Mouse (Mus musculus): ENCODE data around the gene Pcnp. TPM values are rescaled to one million over a fixed set of nuclear protein-coding genes. Genes with fewer than 3 reads are reported as not detected.

Gene Pcnp
- polyA plus RNA-seq, 1 experiment = 6.3 TPM

DNA sequence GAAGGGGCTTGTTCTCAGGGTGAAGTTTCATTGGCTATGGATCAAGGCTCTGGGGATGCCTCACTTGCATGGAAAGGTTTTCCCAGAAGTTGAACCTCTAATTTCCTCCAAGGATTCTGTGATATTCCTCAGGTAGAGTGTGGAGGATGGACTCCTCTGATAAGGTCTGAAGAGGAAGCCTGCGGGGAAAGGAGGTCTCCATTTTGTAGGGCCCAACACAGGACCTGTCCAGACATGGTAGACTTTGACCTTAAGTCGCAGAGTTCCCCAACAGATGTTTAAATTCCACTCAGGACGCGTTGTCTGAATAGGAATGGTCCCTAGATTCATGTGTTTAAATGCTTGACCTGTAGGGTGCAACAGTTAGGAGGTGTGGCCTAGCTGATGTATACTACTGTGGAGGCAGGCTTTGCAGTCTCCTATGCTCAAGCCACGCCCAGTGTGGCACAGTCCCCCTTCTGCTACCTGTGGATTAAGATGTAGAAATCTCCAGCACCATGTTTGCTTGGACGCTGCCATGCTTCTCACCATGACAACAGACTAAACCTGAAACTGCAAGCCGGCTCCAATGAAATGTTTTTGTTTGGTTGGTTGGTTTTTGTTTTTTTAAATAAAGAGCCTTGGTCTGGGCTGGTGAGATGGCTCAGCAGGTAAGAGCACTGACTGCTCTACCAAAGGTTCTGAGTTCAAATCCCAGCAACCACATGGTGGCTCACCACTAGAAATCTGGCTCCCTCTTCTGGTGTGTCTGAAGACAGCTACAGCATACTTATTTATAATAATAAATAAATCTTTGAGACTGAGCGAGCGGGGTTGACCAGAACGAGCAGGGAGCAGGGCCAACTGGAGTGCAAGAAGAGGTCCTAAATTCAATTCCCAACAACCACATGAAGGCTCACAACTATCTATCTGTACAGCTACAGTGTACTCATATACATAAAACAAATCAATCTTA lies 16.5 kb downstream of the Pcnp start:
- TF ChIP-seq GATA1 (IDR thresholded peaks at IDR 0.05; ENCODE audit: low read length) = no peak
- TF ChIP-seq TAL1 (IDR thresholded peaks at IDR 0.05; ENCODE audit: low read length) = no peak
- H3K36me3 ChIP-seq (ENCODE audit: control insufficient read depth) = peaks cover 78% of the 10 kb centered on the region
- peaks cover 9% of the 10 kb centered on the region for H3K9me3 ChIP-seq (ENCODE audit: control insufficient read depth, low read length)
- no peak overlapping the region for H3K4me3 ChIP-seq (replicated peaks)
- H3K27me3 ChIP-seq (ENCODE audit: control insufficient read depth) = no peaks in the 10 kb centered on the region
- H3K4me1 ChIP-seq (ENCODE audit: control insufficient read depth) = no peaks in the 10 kb centered on the region

DNA sequence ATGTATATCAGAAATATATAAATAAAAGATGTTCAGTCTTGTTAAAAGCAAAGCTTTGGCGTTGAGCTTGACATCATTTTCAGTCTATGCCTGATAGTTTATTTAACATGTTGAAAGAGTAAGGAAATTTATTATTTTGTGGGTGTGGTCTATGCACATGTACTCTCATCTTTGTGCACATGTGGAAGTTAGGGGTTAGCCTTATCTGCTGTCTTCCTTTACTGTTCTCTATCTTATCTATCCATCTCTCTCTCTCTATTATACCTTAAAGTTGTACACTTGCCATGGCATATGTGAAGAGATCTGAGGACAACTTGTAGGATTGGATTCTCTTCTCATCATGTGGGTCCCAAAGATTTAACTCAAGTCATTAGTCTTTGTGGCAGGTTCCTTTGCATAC lies 20.7 kb downstream of the Pcnp start:
- H3K4me1 ChIP-seq (ENCODE audit: control insufficient read depth) = no peaks in the 10 kb centered on the region
- TF ChIP-seq GATA1 (IDR thresholded peaks at IDR 0.05; ENCODE audit: low read length) = no peak
- no peak overlapping the region for H3K4me3 ChIP-seq (replicated peaks)
- no peaks in the 10 kb centered on the region for H3K27me3 ChIP-seq (ENCODE audit: control insufficient read depth)
- peaks cover 3% of the 10 kb centered on the region for H3K9me3 ChIP-seq (ENCODE audit: control insufficient read depth, low read length)
- peaks cover 89% of the 10 kb centered on the region for H3K36me3 ChIP-seq (ENCODE audit: control insufficient read depth)

- H3K4me3 ChIP-seq (replicated peaks) = no peak overlapping the region
- no peaks in the 10 kb centered on the region for H3K27me3 ChIP-seq (ENCODE audit: control insufficient read depth)
- H3K36me3 ChIP-seq (ENCODE audit: control insufficient read depth) = peaks cover 90% of the 10 kb centered on the region
- no peaks in the 10 kb centered on the region for H3K9me3 ChIP-seq (ENCODE audit: control insufficient read depth, low read length)
- TF ChIP-seq TAL1 (IDR thresholded peaks at IDR 0.05; ENCODE audit: low read length) (no peak), GATA1 (IDR thresholded peaks at IDR 0.05; ENCODE audit: low read length) (no peak)
- no peaks in the 10 kb centered on the region for H3K4me1 ChIP-seq (ENCODE audit: control insufficient read depth)
Measured at GRCm38 (mm10) chr16:56006798-56007197, 22.7 kb downstream of the Pcnp start.

- TF ChIP-seq GATA1 (IDR thresholded peaks at IDR 0.05; ENCODE audit: low read length) (no peak), TAL1 (IDR thresholded peaks at IDR 0.05; ENCODE audit: low read length) (no peak)
- Histone ChIP-seq H3K36me3 (ENCODE audit: control insufficient read depth) (peaks cover 87% of the 10 kb centered on the region), H3K27me3 (ENCODE audit: control insufficient read depth) (no peaks in the 10 kb centered on the region), H3K4me1 (ENCODE audit: control insufficient read depth) (no peaks in the 10 kb centered on the region), H3K9me3 (ENCODE audit: control insufficient read depth, low read length) (no peaks in the 10 kb centered on the region), H3K4me3 (replicated peaks) (no peak overlapping the region)
Measured at GRCm38 (mm10) chr16:55994235-55994634, 35.3 kb downstream of the Pcnp start.

DNA sequence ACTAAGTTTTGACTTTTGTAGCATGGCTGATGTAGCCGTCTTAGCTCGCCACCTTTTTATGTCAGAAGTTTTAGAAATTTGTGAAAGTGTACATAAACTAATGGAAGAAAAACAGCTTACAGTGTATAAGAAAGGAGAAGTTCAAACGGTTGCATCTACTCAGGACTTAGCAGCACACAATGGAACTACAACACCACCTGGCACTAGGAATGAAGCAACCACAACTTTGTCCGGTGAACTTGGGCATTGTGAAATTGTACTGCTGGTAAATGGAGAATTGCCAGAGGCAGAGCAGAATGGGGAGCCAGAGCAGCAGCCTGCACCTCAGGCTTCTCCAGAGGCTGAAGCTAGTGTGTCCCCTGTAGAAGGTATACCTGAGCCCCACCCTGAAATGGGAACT lies 39.2 kb downstream of the Pcnp start:
- no peaks in the 10 kb centered on the region for H3K27me3 ChIP-seq (ENCODE audit: control insufficient read depth)
- TF ChIP-seq TAL1 (IDR thresholded peaks at IDR 0.05; ENCODE audit: low read length) (no peak), GATA1 (IDR thresholded peaks at IDR 0.05; ENCODE audit: low read length) (no peak)
- H3K9me3 ChIP-seq (ENCODE audit: control insufficient read depth, low read length) = no peaks in the 10 kb centered on the region
- no peaks in the 10 kb centered on the region for H3K4me1 ChIP-seq (ENCODE audit: control insufficient read depth)
- peaks cover 85% of the 10 kb centered on the region for H3K36me3 ChIP-seq (ENCODE audit: control insufficient read depth)
- no peak overlapping the region for H3K4me3 ChIP-seq (replicated peaks)

DNA sequence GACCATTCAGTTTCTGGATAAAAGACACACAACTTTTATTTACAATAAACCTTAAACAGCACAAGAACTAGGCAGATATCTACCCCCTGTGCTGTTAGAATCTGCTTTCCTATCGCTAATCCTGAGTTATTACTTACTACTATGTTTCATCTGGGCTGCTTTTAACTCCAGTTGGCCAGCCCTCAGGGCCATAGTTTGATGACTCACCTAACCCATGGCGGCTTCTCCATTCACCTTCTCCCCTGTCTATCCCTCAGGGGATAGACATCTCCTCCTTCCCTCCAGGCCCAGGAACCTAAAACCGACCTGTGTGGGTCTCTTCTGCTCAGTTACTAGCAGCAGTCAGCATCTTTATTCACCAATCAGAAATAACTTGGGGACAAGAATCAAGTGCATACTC lies 43.5 kb downstream of the Pcnp start:
- no peak overlapping the region for H3K4me3 ChIP-seq (replicated peaks)
- H3K27me3 ChIP-seq (ENCODE audit: control insufficient read depth) = no peaks in the 10 kb centered on the region
- H3K9me3 ChIP-seq (ENCODE audit: control insufficient read depth, low read length) = no peaks in the 10 kb centered on the region
- no peak for TF ChIP-seq TAL1 (IDR thresholded peaks at IDR 0.05; ENCODE audit: low read length)
- TF ChIP-seq GATA1 (IDR thresholded peaks at IDR 0.05; ENCODE audit: low read length) = no peak
- H3K4me1 ChIP-seq (ENCODE audit: control insufficient read depth) = no peaks in the 10 kb centered on the region
- peaks cover 90% of the 10 kb centered on the region for H3K36me3 ChIP-seq (ENCODE audit: control insufficient read depth)

DNA sequence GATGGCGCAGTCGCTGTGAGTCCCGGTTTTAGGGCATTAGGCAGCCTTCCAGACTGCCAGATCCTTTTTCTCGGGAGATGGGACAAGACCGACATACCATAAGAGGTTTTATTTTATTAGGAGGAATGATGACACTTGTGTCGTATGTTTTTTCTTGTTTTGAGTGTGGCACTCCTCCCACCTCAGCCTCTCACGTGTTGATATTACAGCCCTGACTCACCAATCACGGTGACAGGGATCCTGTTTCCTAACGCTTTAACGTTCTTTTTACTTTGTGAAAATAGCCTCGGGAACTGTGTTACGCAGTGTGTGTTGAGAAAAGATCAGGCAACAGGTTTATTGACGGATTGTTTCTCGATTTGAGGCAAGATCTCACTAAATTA lies 54.6 kb downstream of the Pcnp start:
- Histone ChIP-seq H3K4me1 (ENCODE audit: control insufficient read depth) (peaks cover 42% of the 10 kb centered on the region), H3K4me3 (replicated peaks) (peak overlapping the region; percentile 90), H3K9me3 (ENCODE audit: control insufficient read depth, low read length) (no peaks in the 10 kb centered on the region), H3K36me3 (ENCODE audit: control insufficient read depth) (peaks cover 55% of the 10 kb centered on the region), H3K27me3 (ENCODE audit: control insufficient read depth) (no peaks in the 10 kb centered on the region)
- TF ChIP-seq TAL1 (IDR thresholded peaks at IDR 0.05; ENCODE audit: low read length) (no peak), GATA1 (IDR thresholded peaks at IDR 0.05; ENCODE audit: low read length) (no peak)

DNA sequence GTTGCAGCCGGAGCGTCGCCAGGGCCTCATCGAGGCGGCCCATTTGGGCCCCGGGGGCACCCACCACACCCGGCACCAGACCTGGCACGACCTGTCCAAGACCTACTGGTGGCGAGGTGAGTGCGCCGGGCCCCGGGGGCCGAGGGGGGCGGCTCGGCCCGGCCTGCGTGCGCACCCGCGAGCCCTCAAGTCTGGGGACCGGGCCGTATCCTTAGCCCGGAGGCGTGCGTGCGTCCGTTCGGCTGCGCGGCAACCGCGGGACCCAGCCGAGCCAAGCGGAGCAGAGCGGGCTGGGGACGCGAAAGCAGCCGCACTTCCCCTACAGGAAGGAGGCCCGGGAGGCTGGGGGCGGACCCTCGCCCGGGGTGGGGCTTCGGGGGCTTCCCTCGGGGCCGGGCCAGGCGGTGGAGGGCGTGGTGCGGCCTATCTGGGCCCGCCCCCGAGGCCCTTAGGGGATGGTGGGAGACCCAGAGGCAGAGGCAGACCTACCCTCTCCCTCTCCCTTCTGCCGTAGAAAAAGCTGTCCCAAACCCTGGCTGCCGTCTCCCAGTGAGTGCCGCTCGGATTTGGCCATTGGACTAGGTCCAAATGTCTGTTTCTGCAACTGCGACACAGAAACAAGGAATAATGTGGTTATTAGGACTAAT lies 55.2 kb downstream of the Pcnp start:
- Histone ChIP-seq H3K4me3 (replicated peaks) (peak overlapping the region; percentile 90), H3K36me3 (ENCODE audit: control insufficient read depth) (peaks cover 56% of the 10 kb centered on the region), H3K4me1 (ENCODE audit: control insufficient read depth) (peaks cover 46% of the 10 kb centered on the region), H3K27me3 (ENCODE audit: control insufficient read depth) (no peaks in the 10 kb centered on the region), H3K9me3 (ENCODE audit: control insufficient read depth, low read length) (no peaks in the 10 kb centered on the region)
- TF ChIP-seq GATA1 (IDR thresholded peaks at IDR 0.05; ENCODE audit: low read length) (no peak), TAL1 (IDR thresholded peaks at IDR 0.05; ENCODE audit: low read length) (no peak)

GRCm38 (mm10) chr16:55973431-55974255 lies 55.9 kb downstream of the Pcnp start, which contains the start of gene Zbtb11:
Gene Zbtb11, plus strand, starts transcription at chr16:55973883.
- TF ChIP-seq TAL1 (IDR thresholded peaks at IDR 0.05; ENCODE audit: low read length) (no peak), GATA1 (IDR thresholded peaks at IDR 0.05; ENCODE audit: low read length) (no peak)
- Histone ChIP-seq H3K4me1 (ENCODE audit: control insufficient read depth) (peaks cover 49% of the 10 kb centered on the region), H3K4me3 (replicated peaks) (peak within 1 kb of the TSS; percentile 90), H3K36me3 (ENCODE audit: control insufficient read depth) (peaks cover 61% of the 10 kb centered on the region), H3K9me3 (ENCODE audit: control insufficient read depth, low read length) (no peaks in the 10 kb centered on the region), H3K27me3 (ENCODE audit: control insufficient read depth) (no peaks in the 10 kb centered on the region)
